Mouse (Mus musculus) liver, adult 2 months (tissue): ENCODE data around the gene 2210408I21Rik. TPM values are rescaled to one million over a fixed set of nuclear protein-coding genes. Genes with fewer than 3 reads are reported as not detected.

Experiments
- DNase-seq: peaks from one replicate; pipeline ENCODE4 v3.0.0-alpha.2; 2011; ENCODE audit warnings: low read depth, low spot score; ENCODE audit errors: extremely low read depth
- H3K27ac ChIP-seq: fragments of 200-500 bp; replicated peaks from 2 replicates; pipeline ENCODE4 v1.5.1; 2012; ENCODE audit warnings: low read depth, mild to moderate bottlenecking, control low read depth, inconsistent platforms, low read length; ENCODE audit not compliant: insufficient read depth
- H3K27me3 ChIP-seq: fragments of 200-500 bp; 2 replicates; pipeline ENCODE4 v1.6.1; 2012; ENCODE audit warnings: mild to moderate bottlenecking, moderate library complexity, low read length, inconsistent platforms; ENCODE audit not compliant: control insufficient read depth, insufficient read depth
- H3K36me3 ChIP-seq: fragments of 200-500 bp; 2 replicates; pipeline ENCODE4 v1.6.1; 2012; ENCODE audit warnings: low read length, inconsistent platforms; ENCODE audit not compliant: control insufficient read depth, insufficient read depth
- H3K4me1 ChIP-seq: fragments of 200-500 bp; 2 replicates; pipeline ENCODE4 v1.6.1; 2011; ENCODE audit warnings: low read length; ENCODE audit not compliant: control insufficient read depth, insufficient read depth
- H3K4me3 ChIP-seq: fragments of 200-500 bp; 2 replicates; pipeline ENCODE4 v1.5.1; 2011; ENCODE audit warnings: low read depth, mild to moderate bottlenecking, control low read depth, low read length, moderate library complexity; ENCODE audit not compliant: insufficient read depth
- H3K79me2 ChIP-seq: fragments of 200-500 bp; 2 replicates; pipeline ENCODE4 v1.6.1; 2012; ENCODE audit warnings: inconsistent platforms, mild to moderate bottlenecking, low read length, moderate library complexity; ENCODE audit not compliant: control insufficient read depth, insufficient read depth
- H3K9ac ChIP-seq: fragments of 200-500 bp; 2 replicates; pipeline ENCODE4 v1.6.1; 2012; ENCODE audit warnings: low read depth, mild to moderate bottlenecking, control low read depth, inconsistent platforms, low read length
- CTCF ChIP-seq: fragments of 200-500 bp; IDR thresholded peaks from 2 replicates; pipeline ENCODE4 v1.5.1; 2011; ENCODE audit warnings: low read depth, low read length, control low read depth
- POLR2A ChIP-seq: fragments of 200-500 bp; IDR thresholded peaks from 2 replicates; pipeline ENCODE4 v1.6.1; 2011; ENCODE audit warnings: low read length, control low read depth; ENCODE audit not compliant: insufficient read depth; ENCODE audit errors: extremely low read depth
- WGBS: fragments of 180-500 bp; shearing (Covaris S2); methylation state at CpG from one replicate; pipeline ENCODE4 v1.1.7; 2018; 5-methylcytosine and 5-hydroxymethylcytosine counted together
- polyA plus RNA-seq: library from polyadenylated mRNA; depleted of rRNA; stranded (reverse); fragments of >200 nt; gene quantifications from 2 replicates; pipeline ENCODE4 v1.2.3, GENCODE M21; 2012
- total RNA-seq: library from RNA; depleted of rRNA; stranded (reverse); fragments of >200 nt; gene quantifications from 2 replicates; pipeline ENCODE4 v1.2.3, GENCODE M21; 2014

Gene 2210408I21Rik
- total and polyA plus RNA-seq, 2 experiments: 0.55 to 3.0 TPM

- 69% methylated on average over 3 of the region's 3 CpGs for WGBS
- DNase-seq: no peak
- Histone ChIP-seq H3K4me1 (no peaks in the 10 kb centered on the region), H3K4me3 (no peak overlapping the region), H3K9ac (no peak overlapping the region), H3K27me3 (no peaks in the 10 kb centered on the region), H3K36me3 (no peaks in the 10 kb centered on the region; the same call in 1 of the 2 replicates), H3K79me2 (no peaks in the 10 kb centered on the region), H3K27ac (no peak overlapping the region)
- TF ChIP-seq POLR2A: no peak
- no peak for TF ChIP-seq CTCF
These were observed 127.5 kb downstream of the 2210408I21Rik start for GRCm38 (mm10) chr13:77262715-77263338.

DNA sequence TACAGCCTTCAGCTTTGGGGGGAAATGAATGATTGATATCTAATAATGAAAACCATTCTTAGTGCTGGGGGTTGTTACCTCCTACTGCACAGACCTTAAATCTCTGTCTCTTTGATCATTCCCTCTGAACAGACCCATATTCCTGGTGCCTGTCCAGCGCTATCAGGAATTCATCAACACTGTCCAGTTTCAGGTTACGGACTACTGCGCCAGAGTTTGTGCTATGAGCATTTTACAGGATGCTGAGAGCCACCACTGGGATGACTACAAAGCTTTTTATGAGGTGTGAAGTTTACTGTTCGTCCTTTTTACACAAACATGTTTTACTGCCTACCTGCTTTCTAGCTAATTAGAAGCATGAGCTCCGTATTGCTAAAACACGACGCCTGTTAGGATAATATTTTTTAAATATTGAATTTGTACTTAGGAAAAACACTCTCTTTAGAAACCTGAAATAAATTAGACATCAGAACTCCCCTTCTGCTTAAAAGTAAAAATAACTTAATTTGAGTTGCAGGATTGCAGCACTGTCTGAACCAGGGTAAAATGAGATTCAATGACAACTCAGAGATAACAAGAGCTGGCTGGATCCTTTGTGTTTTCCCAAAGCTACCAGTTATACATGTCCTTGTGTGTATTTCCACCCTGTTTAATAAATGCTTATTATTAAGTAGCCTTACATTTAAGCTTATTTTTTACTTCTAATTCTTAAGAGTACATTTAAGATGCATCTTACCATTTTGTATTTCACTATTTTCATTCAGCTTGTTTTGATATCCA lies 128.2 kb downstream of the 2210408I21Rik start:
- TF ChIP-seq POLR2A (no peak), CTCF (no peak)
- 94% methylated on average over 7 of the region's 7 CpGs for WGBS
- no peak for DNase-seq
- H3K9ac ChIP-seq: no peak overlapping the region
- H3K36me3 ChIP-seq: no peaks in the 10 kb centered on the region; the same call in 1 of the 2 replicates
- H3K4me3 ChIP-seq: no peak overlapping the region
- H3K27ac ChIP-seq: no peak overlapping the region
- H3K27me3 ChIP-seq: no peaks in the 10 kb centered on the region
- H3K79me2 ChIP-seq: no peaks in the 10 kb centered on the region
- H3K4me1 ChIP-seq: no peaks in the 10 kb centered on the region

DNA sequence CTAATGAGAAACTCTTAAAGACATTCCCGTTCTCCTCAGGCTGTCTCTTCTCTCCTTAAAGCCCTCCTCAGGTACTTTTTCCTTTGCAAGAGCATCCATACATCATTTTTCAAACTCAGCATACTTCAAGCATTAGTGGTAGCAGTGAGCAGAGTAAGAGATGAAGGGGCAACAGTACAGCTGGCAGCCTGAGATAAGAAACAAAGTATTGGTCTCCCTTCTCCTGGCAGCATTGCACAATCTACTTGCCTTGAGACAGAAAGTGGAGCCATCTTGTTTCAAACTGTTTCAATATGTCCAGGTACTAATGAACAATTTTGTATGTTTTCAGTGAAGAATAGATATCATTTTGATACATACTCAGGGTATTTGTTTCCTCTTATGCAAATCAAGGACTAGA lies 129.1 kb downstream of the 2210408I21Rik start:
- Histone ChIP-seq H3K9ac (no peak overlapping the region), H3K27ac (no peak overlapping the region), H3K4me1 (no peaks in the 10 kb centered on the region), H3K4me3 (no peak overlapping the region), H3K79me2 (no peaks in the 10 kb centered on the region), H3K36me3 (no peaks in the 10 kb centered on the region; the same call in 1 of the 2 replicates), H3K27me3 (no peaks in the 10 kb centered on the region)
- WGBS: 84% methylated on average over 1 of the region's 1 CpGs
- no peak for DNase-seq
- no peak for TF ChIP-seq CTCF
- TF ChIP-seq POLR2A: no peak

DNA sequence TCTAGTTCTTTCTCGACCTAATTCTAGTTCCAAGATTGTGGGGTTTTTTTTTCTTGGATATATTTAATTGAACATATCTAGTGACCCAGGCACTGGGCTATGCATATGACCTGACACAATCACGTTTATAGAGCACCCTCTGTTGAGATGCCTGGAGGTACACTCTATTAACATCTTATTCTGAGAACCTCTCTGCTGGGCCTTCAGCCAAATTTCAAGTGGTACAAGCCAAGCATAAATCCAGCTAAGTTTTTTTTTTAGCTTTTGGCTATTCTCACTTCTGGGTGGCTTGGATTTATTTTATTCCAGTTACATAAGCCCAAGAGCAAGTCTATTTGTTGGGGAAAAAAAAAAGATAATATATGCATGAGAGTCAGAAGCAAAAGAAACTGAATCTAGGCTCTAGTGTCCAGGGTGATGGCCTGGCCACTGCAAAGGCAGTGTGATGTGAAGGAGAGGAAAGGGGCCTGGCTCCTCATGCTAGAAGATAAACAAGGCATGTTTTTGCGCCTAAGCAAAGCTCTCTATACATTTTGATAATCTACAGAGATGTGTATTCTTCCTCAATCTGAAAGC lies 139.9 kb downstream of the 2210408I21Rik start:
- H3K27me3 ChIP-seq: no peaks in the 10 kb centered on the region
- H3K4me1 ChIP-seq: no peaks in the 10 kb centered on the region
- no peak overlapping the region for H3K4me3 ChIP-seq
- no peaks in the 10 kb centered on the region for H3K36me3 ChIP-seq
- H3K27ac ChIP-seq: no peak overlapping the region
- TF ChIP-seq POLR2A: no peak
- no peak for TF ChIP-seq CTCF
- DNase-seq: no peak
- no peaks in the 10 kb centered on the region for H3K79me2 ChIP-seq
- no peak overlapping the region for H3K9ac ChIP-seq
- WGBS: 64% methylated on average over 3 of the region's 3 CpGs

DNA sequence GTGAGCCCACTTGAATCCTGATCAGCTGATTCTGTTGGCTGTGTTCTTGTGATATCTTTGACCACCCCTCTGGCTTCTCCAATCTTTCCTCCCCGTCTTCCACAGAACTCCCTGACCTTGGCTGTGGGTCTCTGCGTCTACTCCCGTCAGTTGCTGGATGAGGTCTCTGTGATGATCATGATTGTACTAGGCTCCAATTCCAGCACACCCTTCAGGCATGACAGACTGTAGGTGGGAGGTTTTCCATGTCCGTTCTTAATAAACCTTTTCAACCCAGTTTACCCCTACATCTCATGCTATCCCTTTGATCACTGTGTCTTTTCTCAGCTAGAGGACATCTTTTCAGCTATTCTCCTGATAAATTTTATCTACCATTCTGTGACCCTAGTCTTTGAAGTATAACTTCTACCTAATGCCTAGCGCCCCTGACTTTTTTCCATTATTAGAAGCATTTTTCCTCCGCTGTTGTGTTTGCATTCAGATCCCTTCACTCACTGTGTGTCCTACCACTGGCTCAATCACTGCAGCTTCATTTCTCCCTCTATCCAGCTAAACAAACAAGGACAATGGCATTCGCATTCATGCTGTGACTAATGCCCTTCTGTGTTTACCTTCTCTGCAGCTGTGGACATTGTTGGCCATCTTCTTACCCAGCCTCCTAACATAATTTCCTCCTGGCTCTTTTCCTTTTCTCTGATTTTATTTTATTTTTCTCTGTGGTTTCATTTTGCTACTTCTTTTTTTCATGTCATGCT lies 143.5 kb downstream of the 2210408I21Rik start:
- TF ChIP-seq POLR2A (no peak), CTCF (no peak)
- Histone ChIP-seq H3K27ac (no peak overlapping the region), H3K27me3 (no peaks in the 10 kb centered on the region), H3K36me3 (no peaks in the 10 kb centered on the region), H3K9ac (no peak overlapping the region), H3K79me2 (no peaks in the 10 kb centered on the region), H3K4me1 (no peaks in the 10 kb centered on the region), H3K4me3 (no peak overlapping the region)
- no peak for DNase-seq
- WGBS: 64% methylated on average over 7 of the region's 7 CpGs
